Mouse (Mus musculus) heart, embryonic 10.5 days (tissue): ENCODE results near the gene Atg4b. TPM values are rescaled to one million over a fixed set of nuclear protein-coding genes. Genes with fewer than 3 reads are reported as not detected.

Source experiments
- DNase-seq: peaks from one replicate; pipeline ENCODE4 v3.0.0-alpha.2; 2017; ENCODE audit warnings: low spot score
- H3K27ac ChIP-seq: fragments of 300-500 bp; sonication (generic); 2 replicates; pipeline ENCODE4 v1.5.1; 2016; ENCODE audit warnings: mild to moderate bottlenecking
- H3K27me3 ChIP-seq: fragments of 300-500 bp; sonication (generic); 2 replicates; pipeline ENCODE4 v1.6.1; 2016; ENCODE audit warnings: mild to moderate bottlenecking; ENCODE audit not compliant: poor library complexity, insufficient read depth, severe bottlenecking
- H3K36me3 ChIP-seq: fragments of 300-500 bp; sonication (generic); 2 replicates; pipeline ENCODE4 v1.6.1; 2016; ENCODE audit warnings: mild to moderate bottlenecking, moderate library complexity
- H3K4me1 ChIP-seq: fragments of 300-500 bp; sonication (generic); 2 replicates; pipeline ENCODE4 v1.6.1; 2016; ENCODE audit warnings: mild to moderate bottlenecking
- H3K4me3 ChIP-seq: fragments of 300-500 bp; sonication (generic); 2 replicates; pipeline ENCODE4 v1.5.1; 2016; ENCODE audit warnings: mild to moderate bottlenecking, moderate library complexity
- H3K9me3 ChIP-seq: fragments of 300-500 bp; sonication (generic); 2 replicates; pipeline ENCODE4 v1.6.1; 2016; ENCODE audit warnings: mild to moderate bottlenecking, moderate library complexity
- whole genome bisulfite sequencing: fragments of 180-500 bp; shearing (Covaris S2); methylation state at CpG from one replicate; pipeline ENCODE4 v1.1.7; 2016; 5-methylcytosine and 5-hydroxymethylcytosine counted together
- polyA plus RNA-seq: library from polyadenylated mRNA; unstranded; fragments of >200 nt; fragmentation: Nextera tagmentation; extraction: Ambion mirVana; gene quantifications from 2 replicates; pipeline ENCODE4 v1.2.1, GENCODE M21; 2016

Gene Atg4b
- polyA plus RNA-seq, 1 experiment from 2014 or later = 78.3 TPM

- 42% methylated on average over 4 of the region's 4 CpGs for WGBS
- Histone ChIP-seq H3K4me3 (peak overlapping the region; percentile 82), H3K36me3 (peaks cover 43% of the 10 kb centered on the region), H3K9me3 (no peaks in the 10 kb centered on the region), H3K27me3 (no peaks in the 10 kb centered on the region), H3K27ac (peak overlapping the region; percentile 98), H3K4me1 (peaks cover 31% of the 10 kb centered on the region)
- DNase-seq = no peak
Observed at GRCm38 (mm10) chr1:93804818-93805217, 53.5 kb downstream of the Atg4b start.

DNA sequence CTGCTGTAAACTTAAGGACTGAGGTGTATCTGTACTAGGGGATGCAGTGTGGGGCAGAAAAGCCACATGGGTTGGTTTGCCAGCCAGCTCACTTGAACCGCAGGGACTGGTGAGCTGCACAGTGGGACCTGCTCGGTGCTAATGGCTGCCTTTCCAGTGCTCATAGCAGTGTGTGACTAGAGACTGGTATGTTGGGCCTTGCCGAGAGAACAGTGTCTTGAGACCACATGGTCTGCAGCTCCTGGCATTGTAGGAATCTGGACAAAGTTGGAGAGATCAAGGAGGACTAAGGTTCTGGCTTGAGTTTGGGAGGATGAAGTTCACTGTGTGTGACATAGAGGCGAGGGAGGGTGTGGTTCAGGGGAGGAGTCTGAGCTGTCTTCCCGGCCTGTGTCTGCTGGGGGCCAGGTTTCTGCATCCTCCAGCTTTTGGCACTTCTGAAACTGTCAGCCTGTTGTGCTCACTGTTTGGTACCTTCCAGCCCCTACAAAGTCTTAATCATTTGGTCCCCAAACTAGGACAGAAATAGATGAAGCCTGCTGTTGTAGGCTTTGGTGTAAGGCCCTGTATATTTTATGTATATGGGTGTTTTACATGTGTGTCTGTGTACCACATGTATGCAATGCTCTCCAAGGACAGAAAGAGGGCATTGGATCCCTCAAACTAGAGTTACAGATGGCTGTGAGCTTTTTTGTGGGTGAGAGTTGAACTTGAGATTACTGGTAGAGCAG, 54.1 kb downstream of the Atg4b start:
- peak overlapping the region; percentile 98 for H3K27ac ChIP-seq

GRCm38 (mm10) chr1:93808871-93809270, 57.6 kb downstream of the Atg4b start:
- H3K4me1 ChIP-seq = peaks cover 19% of the 10 kb centered on the region
- no peaks in the 10 kb centered on the region for H3K27me3 ChIP-seq
- peaks cover 70% of the 10 kb centered on the region for H3K36me3 ChIP-seq
- WGBS = 86% methylated on average over 4 of the region's 4 CpGs
- H3K9me3 ChIP-seq = no peaks in the 10 kb centered on the region
- DNase-seq = no peak
- H3K4me3 ChIP-seq = no peak overlapping the region
- H3K27ac ChIP-seq = no peak overlapping the region

More for the DNA sequence above, 54.1 kb downstream of the Atg4b start:
- peak overlapping the region; percentile 82 for H3K4me3 ChIP-seq
- DNase-seq = no peak
- H3K4me1 ChIP-seq = peaks cover 31% of the 10 kb centered on the region
- peaks cover 41% of the 10 kb centered on the region for H3K36me3 ChIP-seq
- H3K27me3 ChIP-seq = no peaks in the 10 kb centered on the region
- WGBS = 62% methylated on average over 5 of the region's 5 CpGs
- no peaks in the 10 kb centered on the region for H3K9me3 ChIP-seq

GRCm38 (mm10) chr1:93810011-93810410, 58.7 kb downstream of the Atg4b start:
- WGBS = 96% methylated on average over 3 of the region's 3 CpGs
- peaks cover 10% of the 10 kb centered on the region for H3K4me1 ChIP-seq

DNA sequence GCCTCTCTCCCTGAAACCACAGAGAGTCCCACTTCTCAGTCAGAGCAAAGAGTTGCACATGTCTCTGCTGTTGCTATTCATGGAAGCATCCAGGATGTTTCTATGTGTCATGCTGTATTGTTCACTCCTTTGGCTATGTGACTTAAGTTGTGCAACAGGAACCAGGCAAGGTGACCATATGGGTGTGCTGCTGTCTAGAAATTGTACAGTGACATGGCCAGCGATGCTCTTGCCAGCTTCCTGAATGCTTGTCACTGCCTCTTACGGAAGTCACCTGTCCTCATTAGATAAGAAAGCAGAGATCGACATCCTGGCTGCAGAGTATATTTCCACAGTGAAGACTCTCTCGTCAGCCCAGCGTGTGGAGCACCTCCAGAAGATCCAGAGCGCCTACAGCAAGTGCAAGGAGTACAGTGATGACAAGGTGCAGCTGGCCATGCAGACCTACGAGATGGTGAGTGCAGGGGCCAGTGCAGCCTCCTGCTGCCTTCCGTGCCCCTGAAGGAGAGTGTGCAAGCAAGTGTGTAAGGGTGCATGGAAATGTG, 60.3 kb downstream of the Atg4b start:
- Histone ChIP-seq H3K27ac (no peak overlapping the region), H3K36me3 (peaks cover 90% of the 10 kb centered on the region), H3K4me1 (no peaks in the 10 kb centered on the region), H3K9me3 (no peaks in the 10 kb centered on the region), H3K4me3 (no peak overlapping the region), H3K27me3 (no peaks in the 10 kb centered on the region)
- no peak for DNase-seq
- WGBS = 86% methylated on average over 8 of the region's 8 CpGs

More at GRCm38 (mm10) chr1:93810011-93810410, 58.7 kb downstream of the Atg4b start:
- no peak for DNase-seq
- no peak overlapping the region for H3K4me3 ChIP-seq
- H3K27me3 ChIP-seq = no peaks in the 10 kb centered on the region
- H3K36me3 ChIP-seq = peaks cover 81% of the 10 kb centered on the region
- H3K27ac ChIP-seq = no peak overlapping the region
- H3K9me3 ChIP-seq = no peaks in the 10 kb centered on the region

DNA sequence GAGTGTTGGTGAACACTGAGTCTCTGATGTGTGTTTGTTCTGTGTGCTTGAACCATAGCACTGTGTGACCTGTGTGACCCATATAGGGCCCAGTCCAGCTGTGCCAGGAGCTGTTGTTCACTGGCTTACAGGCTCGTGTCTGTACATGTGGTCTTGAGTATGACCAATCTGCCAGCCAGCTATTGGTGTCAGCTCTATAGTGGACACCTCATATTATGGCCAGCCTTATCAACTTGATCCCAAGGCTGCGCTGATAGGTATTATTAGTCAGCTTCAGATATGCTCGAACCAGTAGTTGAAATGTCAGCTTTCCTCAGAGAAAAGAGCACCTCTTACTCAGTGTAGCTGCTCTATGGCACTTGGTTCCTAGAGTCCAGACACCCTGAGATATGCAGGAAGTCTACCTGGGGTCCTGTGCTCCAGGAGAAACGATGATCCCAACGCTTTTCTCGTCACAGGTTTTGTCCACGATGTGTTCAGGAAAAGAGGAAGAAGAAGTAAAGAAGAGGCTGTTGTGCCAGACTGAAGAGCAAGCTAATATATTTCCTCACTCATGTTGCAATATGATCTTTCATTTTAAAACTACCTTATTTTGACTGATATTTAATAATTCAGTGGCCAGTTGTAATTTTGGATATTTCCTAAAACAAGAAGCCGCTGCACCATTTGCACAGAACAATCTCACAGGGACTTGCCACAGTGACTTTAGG, 66.7 kb downstream of the Atg4b start:
- H3K4me3 ChIP-seq = no peak overlapping the region
- 92% methylated on average over 8 of the region's 8 CpGs for WGBS
- DNase-seq = no peak

DNA sequence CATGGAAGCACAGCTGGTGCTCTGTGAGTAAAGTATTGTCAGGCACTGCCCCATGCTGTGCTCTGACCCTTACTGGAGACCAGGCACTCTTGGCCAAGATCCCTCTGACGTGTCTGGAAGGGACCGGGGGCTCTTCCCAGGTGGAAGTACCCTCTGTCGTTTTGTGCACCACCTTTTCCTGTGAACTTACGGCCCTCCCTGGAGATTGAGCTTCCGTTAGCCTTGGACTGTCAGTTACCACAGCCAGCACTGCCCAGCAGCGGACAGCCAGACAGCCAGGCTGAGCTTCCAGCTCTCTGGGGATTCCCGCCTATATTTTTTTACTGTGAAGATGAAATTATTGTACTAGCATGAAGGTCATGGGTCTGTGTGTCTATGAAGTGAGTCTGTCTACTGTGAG, 67.4 kb downstream of the Atg4b start:
- no peak for DNase-seq
- no peak overlapping the region for H3K4me3 ChIP-seq
- H3K9me3 ChIP-seq = no peaks in the 10 kb centered on the region
- peaks cover 84% of the 10 kb centered on the region for H3K36me3 ChIP-seq
- H3K4me1 ChIP-seq = no peaks in the 10 kb centered on the region
- H3K27me3 ChIP-seq = no peaks in the 10 kb centered on the region
- no peak overlapping the region for H3K27ac ChIP-seq
- 91% methylated on average over 7 of the region's 7 CpGs for WGBS

More for the DNA sequence above, 66.7 kb downstream of the Atg4b start:
- no peaks in the 10 kb centered on the region for H3K4me1 ChIP-seq
- no peaks in the 10 kb centered on the region for H3K27me3 ChIP-seq
- H3K9me3 ChIP-seq = no peaks in the 10 kb centered on the region
- no peak overlapping the region for H3K27ac ChIP-seq
- H3K36me3 ChIP-seq = peaks cover 91% of the 10 kb centered on the region

GRCm38 (mm10) chr1:93823796-93824495, 72.6 kb downstream of the Atg4b start:
- no peak overlapping the region; the same call in 1 of the 2 replicates for H3K27ac ChIP-seq

DNA sequence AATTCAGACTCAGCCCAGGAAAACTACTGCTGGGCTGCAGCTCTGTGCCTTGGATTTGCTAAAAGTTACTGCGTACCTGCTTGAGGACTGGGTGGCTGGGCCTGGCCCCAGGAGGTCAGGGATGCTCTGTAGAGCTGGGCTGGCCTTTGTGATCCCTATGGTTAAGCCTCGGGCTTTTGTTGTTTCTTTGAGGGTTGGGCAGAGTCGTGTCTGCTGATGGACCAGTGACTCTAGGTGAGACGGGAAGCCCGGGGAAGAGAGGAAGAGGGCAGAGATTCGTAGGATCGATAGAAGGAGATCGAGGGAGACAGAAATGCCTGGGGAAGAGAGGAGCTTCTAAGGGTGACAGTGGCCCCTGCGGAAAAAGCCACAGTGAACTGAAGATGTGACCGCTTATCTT, 73.3 kb downstream of the Atg4b start, which contains the start of gene D2hgdh:
Gene D2hgdh, plus strand, starts transcription at position 301 of the 400 bp plus-strand sequence.
- no peaks in the 10 kb centered on the region for H3K9me3 ChIP-seq
- no peak for DNase-seq
- H3K36me3 ChIP-seq = peaks cover 25% of the 10 kb centered on the region
- H3K4me3 ChIP-seq = peak within 1 kb of the TSS; percentile 69
- no peaks in the 10 kb centered on the region for H3K27me3 ChIP-seq
- peak within 1 kb of the TSS; percentile 93 for H3K27ac ChIP-seq
- peaks cover 16% of the 10 kb centered on the region for H3K4me1 ChIP-seq
- 9% methylated on average over 10 of the region's 10 CpGs for WGBS

More at GRCm38 (mm10) chr1:93823796-93824495, 72.6 kb downstream of the Atg4b start:
- Histone ChIP-seq H3K4me3 (no peak overlapping the region), H3K4me1 (peaks cover 16% of the 10 kb centered on the region), H3K27me3 (no peaks in the 10 kb centered on the region), H3K9me3 (no peaks in the 10 kb centered on the region), H3K36me3 (peaks cover 32% of the 10 kb centered on the region)
- 82% methylated on average over 3 of the region's 3 CpGs for WGBS
- no peak for DNase-seq

DNA sequence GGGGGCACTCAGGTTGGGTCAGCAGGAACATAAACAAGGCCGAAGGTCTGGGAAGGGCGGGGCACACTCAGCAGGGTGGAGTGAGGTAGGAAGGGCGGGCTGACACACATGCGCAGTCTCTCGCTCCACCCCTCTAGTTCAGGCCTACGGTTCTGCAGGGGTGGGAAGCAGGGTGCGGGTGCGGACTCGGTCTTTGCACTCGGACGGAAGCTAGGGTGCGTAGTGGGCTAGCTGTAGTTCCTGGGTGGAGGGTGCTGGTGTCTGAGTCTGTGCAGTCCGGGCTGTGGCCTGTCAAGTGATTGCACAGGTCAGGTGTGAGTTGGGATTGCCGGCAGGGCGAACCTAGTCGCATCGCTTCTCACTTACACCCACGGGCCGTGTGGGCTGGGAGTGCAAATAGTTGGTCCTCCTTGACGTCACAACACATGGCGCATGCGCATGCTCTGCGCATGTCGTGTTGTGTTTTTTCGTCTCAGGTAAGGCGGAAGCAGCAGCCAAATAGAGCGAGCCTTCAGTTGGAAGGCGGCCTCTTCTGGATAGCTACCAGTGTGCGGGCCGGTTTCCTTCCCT, 73.9 kb downstream of the Atg4b start:
- DNase-seq = peak; percentile 97
- H3K36me3 ChIP-seq = peaks cover 19% of the 10 kb centered on the region
- peaks cover 16% of the 10 kb centered on the region for H3K4me1 ChIP-seq
- WGBS = under 1% methylated on average over 30 of the region's 30 CpGs
- peak overlapping the region; percentile 69 for H3K4me3 ChIP-seq
- H3K27ac ChIP-seq = peak overlapping the region; percentile 93
- no peaks in the 10 kb centered on the region for H3K27me3 ChIP-seq
- H3K9me3 ChIP-seq = no peaks in the 10 kb centered on the region

- no peak for DNase-seq
- no peaks in the 10 kb centered on the region for H3K27me3 ChIP-seq
- peaks cover 12% of the 10 kb centered on the region for H3K36me3 ChIP-seq
- H3K4me1 ChIP-seq = peaks cover 16% of the 10 kb centered on the region
- peak overlapping the region; percentile 69 for H3K4me3 ChIP-seq
- H3K27ac ChIP-seq = peak overlapping the region; percentile 93
- H3K9me3 ChIP-seq = no peaks in the 10 kb centered on the region
- 45% methylated on average over 27 of the region's 27 CpGs for WGBS
Observed at GRCm38 (mm10) chr1:93825771-93826539, 74.7 kb downstream of the Atg4b start.

GRCm38 (mm10) chr1:93826540-93826835, 75.2 kb downstream of the Atg4b start:
- no peak for DNase-seq
- H3K27me3 ChIP-seq = no peaks in the 10 kb centered on the region
- no peaks in the 10 kb centered on the region for H3K9me3 ChIP-seq
- 91% methylated on average over 9 of the region's 9 CpGs for WGBS
- H3K27ac ChIP-seq = peak overlapping the region; percentile 93; the same call in 1 of the 2 replicates
- peaks cover 16% of the 10 kb centered on the region for H3K4me1 ChIP-seq
- peak overlapping the region; percentile 69; the same call in 1 of the 2 replicates for H3K4me3 ChIP-seq
- peaks cover 7% of the 10 kb centered on the region for H3K36me3 ChIP-seq
